ENCODE assay signal across 27 mouse cellular contexts in the genomic region with DNA sequence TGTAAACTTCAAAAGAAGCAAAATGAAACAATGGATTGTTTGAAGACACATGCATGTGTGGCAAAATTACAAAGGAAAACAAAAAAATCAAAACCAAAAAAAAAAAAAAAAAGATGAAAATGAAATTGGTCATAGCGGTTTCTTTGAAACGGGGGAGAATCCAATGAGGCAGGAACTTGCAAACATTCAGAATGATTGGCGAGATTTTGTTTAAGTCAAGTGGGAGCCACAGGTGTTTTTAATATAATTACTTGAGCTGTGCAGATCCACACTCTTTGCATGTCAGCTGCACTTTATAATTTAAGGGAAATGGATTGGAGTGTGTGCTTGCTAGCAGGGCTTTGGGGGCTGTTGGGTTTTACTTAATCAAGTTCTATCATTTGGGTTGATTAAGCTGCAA.
"Had no signal": no experiment of that assay in that cellular context is flagged by ENCODE, and none has a peak within 500 bp of the region (broad histone marks: within the 10 kb centered on the region; RNA-seq: fewer than 3 reads in every experiment).

No protein-coding gene starts in this region.

- DNase-seq: cerebellum, adult 2 months; cerebellum, adult 8-10 months; cerebellum, adult 9-10 months; cerebellum, adult 9-11 months; cerebellum, postnatal 10 days; cerebellum, postnatal 14 days; cerebellum, postnatal 25 days; cerebellum, postnatal 36 days; embryo, embryonic 11 days; forebrain, postnatal 0 days; gastrocnemius, adult 2 months; gastrocnemius, postnatal 10 days; gastrocnemius, postnatal 14 days; gastrocnemius, postnatal 25 days; gastrocnemius, postnatal 36 days; heart, adult 18-20 months; heart, adult 2 months had no signal

- H3K9ac ChIP-seq: embryonic facial prominence, embryonic 12.5 days; embryonic facial prominence, embryonic 13.5 days; embryonic facial prominence, embryonic 15.5 days; forebrain, embryonic 12.5 days; forebrain, embryonic 13.5 days; forebrain, embryonic 15.5 days; forebrain, postnatal 0 days had no signal

- H3K9me3 ChIP-seq: embryonic facial prominence, embryonic 12.5 days; embryonic facial prominence, embryonic 13.5 days; embryonic facial prominence, embryonic 15.5 days; forebrain, embryonic 10.5 days; forebrain, embryonic 12.5 days; forebrain, embryonic 13.5 days; forebrain, embryonic 15.5 days had no signal

- H3K4me1 ChIP-seq: forebrain, embryonic 13.5 days; forebrain, embryonic 15.5 days had no signal

- H3K27me3 ChIP-seq: embryonic facial prominence, embryonic 12.5 days; embryonic facial prominence, embryonic 13.5 days; embryonic facial prominence, embryonic 15.5 days; forebrain, embryonic 12.5 days; forebrain, embryonic 13.5 days; forebrain, embryonic 15.5 days had no signal

- ATAC-seq: forebrain, embryonic 13.5 days; forebrain, embryonic 14.5 days; forebrain, embryonic 15.5 days; forebrain, embryonic 16.5 days; forebrain, postnatal 0 days had no signal

- H3K36me3 ChIP-seq: embryonic facial prominence, embryonic 12.5 days; embryonic facial prominence, embryonic 13.5 days; embryonic facial prominence, embryonic 15.5 days; forebrain, embryonic 10.5 days; forebrain, embryonic 12.5 days; forebrain, embryonic 15.5 days had no signal

- H3K27ac ChIP-seq: embryonic facial prominence, embryonic 12.5 days; embryonic facial prominence, embryonic 13.5 days; embryonic facial prominence, embryonic 15.5 days; forebrain, embryonic 10.5 days; forebrain, embryonic 12.5 days; forebrain, embryonic 13.5 days; forebrain, embryonic 15.5 days; gastrocnemius, adult 2 months; heart, adult 2 months had no signal

- H3K4me3 ChIP-seq: embryonic facial prominence, embryonic 12.5 days; embryonic facial prominence, embryonic 13.5 days; embryonic facial prominence, embryonic 15.5 days; erythroblast, embryonic 14.5 days; forebrain, embryonic 10.5 days; forebrain, embryonic 12.5 days; forebrain, embryonic 13.5 days; forebrain, embryonic 15.5 days; gastrocnemius, adult 2 months; heart, adult 2 months had no signal

- H3K4me2 ChIP-seq: embryonic facial prominence, embryonic 12.5 days; embryonic facial prominence, embryonic 13.5 days; embryonic facial prominence, embryonic 15.5 days; forebrain, embryonic 12.5 days; forebrain, embryonic 13.5 days; forebrain, embryonic 15.5 days had no signal
